Mouse (Mus musculus): ENCODE data around the gene Hint1. TPM values are rescaled to one million over a fixed set of nuclear protein-coding genes. Genes with fewer than 3 reads are reported as not detected.
A peak's percentile ranks its signal among the peaks of the same experiment; 100 is the strongest.

Gene Hint1
- polyA plus RNA-seq, 1 experiment from 2014 or later, result 634 TPM

- no peaks in the 10 kb centered on the region for H3K27me3 ChIP-seq (ENCODE audit: control insufficient read depth, insufficient read depth, low read length)
- peaks cover 24% of the 10 kb centered on the region for H3K36me3 ChIP-seq (ENCODE audit: control insufficient read depth, insufficient read depth, low read length)
- H3K4me1 ChIP-seq (ENCODE audit: control insufficient read depth, insufficient read depth, low read length), result peaks cover 12% of the 10 kb centered on the region
- ATAC-seq (ENCODE audit: insufficient read depth, low FRiP score), result no peak
- 47% methylated on average over 2 of the region's 2 CpGs for WGBS
- no peak overlapping the region for H3K4me2 ChIP-seq (ENCODE audit: low read depth, low read length)
- no peak overlapping the region for H3K27ac ChIP-seq (ENCODE audit: low read length)
- H3K9me3 ChIP-seq (replicated peaks; ENCODE audit: control insufficient read depth, low read length), result no peaks in the 10 kb centered on the region
- H3K9ac ChIP-seq (ENCODE audit: low read length), result no peak overlapping the region
- H3K4me3 ChIP-seq (replicated peaks; ENCODE audit: low read length), result no peak overlapping the region
Measured at GRCm38 (mm10) chr11:54868445-54868844, 2.3 kb downstream of the Hint1 start.

- WGBS, result 76% methylated on average over 3 of the region's 3 CpGs
- H3K27ac ChIP-seq (ENCODE audit: low read length), result no peak overlapping the region
- no peak overlapping the region for H3K4me2 ChIP-seq (ENCODE audit: low read depth, low read length)
- no peaks in the 10 kb centered on the region for H3K27me3 ChIP-seq (ENCODE audit: control insufficient read depth, insufficient read depth, low read length)
- peaks cover 30% of the 10 kb centered on the region for H3K36me3 ChIP-seq (ENCODE audit: control insufficient read depth, insufficient read depth, low read length)
- H3K9ac ChIP-seq (ENCODE audit: low read length), result no peak overlapping the region
- no peak overlapping the region for H3K4me3 ChIP-seq (replicated peaks; ENCODE audit: low read length)
- no peak for ATAC-seq (ENCODE audit: insufficient read depth, low FRiP score)
- no peaks in the 10 kb centered on the region for H3K9me3 ChIP-seq (replicated peaks; ENCODE audit: control insufficient read depth, low read length)
- peaks cover 12% of the 10 kb centered on the region for H3K4me1 ChIP-seq (ENCODE audit: control insufficient read depth, insufficient read depth, low read length)
Measured at GRCm38 (mm10) chr11:54869318-54869717, 3.1 kb downstream of the Hint1 start.

DNA sequence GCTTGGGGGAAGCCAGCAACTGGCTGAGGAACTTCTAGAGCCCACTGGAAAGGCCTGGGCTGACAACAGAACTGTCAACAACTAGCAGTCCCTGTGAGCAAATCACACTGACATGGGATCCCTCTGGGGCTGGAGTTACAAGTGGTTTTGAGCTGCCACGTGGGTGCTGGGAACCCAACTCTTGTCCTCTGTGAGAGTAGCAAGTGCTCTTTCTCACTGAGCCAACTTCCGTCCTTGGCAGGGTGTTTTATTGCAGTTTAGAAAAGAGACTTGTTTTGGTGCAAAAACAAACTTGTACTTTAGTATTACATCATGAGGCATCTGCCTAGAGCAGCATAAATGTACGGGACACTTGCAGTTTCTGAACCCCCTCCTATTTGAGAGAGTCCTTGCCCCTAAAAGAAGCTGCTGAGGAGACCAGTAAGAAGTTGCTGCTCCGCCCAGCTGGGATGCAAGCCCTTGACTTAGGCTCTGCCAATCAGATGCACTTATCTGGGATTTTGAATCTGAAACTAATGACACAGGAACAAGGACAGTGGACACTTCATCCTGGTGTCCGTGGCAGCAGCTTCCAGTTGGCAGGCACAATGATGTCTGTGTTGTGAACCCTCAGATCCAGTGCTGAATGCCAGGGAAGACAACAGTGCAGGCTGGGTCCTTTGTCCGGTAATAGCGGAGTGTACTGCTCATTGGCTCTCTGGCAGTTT lies 5.8 kb downstream of the Hint1 start:
- H3K27me3 ChIP-seq (ENCODE audit: control insufficient read depth, insufficient read depth, low read length), result no peaks in the 10 kb centered on the region
- no peaks in the 10 kb centered on the region for H3K9me3 ChIP-seq (replicated peaks; ENCODE audit: control insufficient read depth, low read length)
- no peak overlapping the region for H3K27ac ChIP-seq (ENCODE audit: low read length)
- no peak overlapping the region for H3K4me3 ChIP-seq (replicated peaks; ENCODE audit: low read length)
- H3K9ac ChIP-seq (ENCODE audit: low read length), result no peak overlapping the region
- peaks cover 31% of the 10 kb centered on the region for H3K36me3 ChIP-seq (ENCODE audit: control insufficient read depth, insufficient read depth, low read length)
- H3K4me1 ChIP-seq (ENCODE audit: control insufficient read depth, insufficient read depth, low read length), result peaks cover 12% of the 10 kb centered on the region
- 80% methylated on average over 7 of the region's 7 CpGs for WGBS
- no peak for ATAC-seq (ENCODE audit: insufficient read depth, low FRiP score)
- H3K4me2 ChIP-seq (ENCODE audit: low read depth, low read length), result no peak overlapping the region

DNA sequence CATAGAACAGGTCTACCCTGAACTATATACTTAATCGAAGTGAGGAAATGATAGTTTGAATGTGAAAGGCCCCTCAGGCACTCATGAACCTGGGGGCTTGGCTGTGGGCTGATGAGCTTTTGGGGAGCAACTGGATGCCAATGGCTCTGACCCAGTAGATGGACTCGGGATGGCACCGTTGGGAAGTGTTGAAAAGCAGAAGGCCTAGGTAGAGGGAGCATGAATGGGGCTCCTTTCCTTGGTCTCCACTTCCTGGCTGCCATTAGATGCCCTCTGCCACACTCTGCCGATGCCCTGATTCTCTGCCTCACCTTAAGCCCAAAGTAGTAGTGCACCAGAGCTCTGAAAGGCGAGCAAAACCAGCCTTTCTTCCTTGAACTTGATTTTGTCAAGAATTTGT lies 9.8 kb downstream of the Hint1 start:
- Histone ChIP-seq H3K27me3 (ENCODE audit: control insufficient read depth, insufficient read depth, low read length) (no peaks in the 10 kb centered on the region), H3K36me3 (ENCODE audit: control insufficient read depth, insufficient read depth, low read length) (peaks cover 18% of the 10 kb centered on the region; the same call in 1 of the 2 replicates), H3K9ac (ENCODE audit: low read length) (no peak overlapping the region), H3K27ac (ENCODE audit: low read length) (no peak overlapping the region), H3K9me3 (replicated peaks; ENCODE audit: control insufficient read depth, low read length) (no peaks in the 10 kb centered on the region), H3K4me2 (ENCODE audit: low read depth, low read length) (no peak overlapping the region), H3K4me1 (ENCODE audit: control insufficient read depth, insufficient read depth, low read length) (0 out of 2 replicates have a peak, but pooled peaks cover 3% of the 10 kb centered on the region), H3K4me3 (replicated peaks; ENCODE audit: low read length) (no peak overlapping the region)
- 87% methylated on average over 5 of the region's 5 CpGs for WGBS
- ATAC-seq (ENCODE audit: insufficient read depth, low FRiP score), result no peak

GRCm38 (mm10) chr11:54878893-54879292 lies 12.7 kb downstream of the Hint1 start:
- H3K9me3 ChIP-seq (replicated peaks; ENCODE audit: control insufficient read depth, low read length), result no peaks in the 10 kb centered on the region
- peaks cover 5% of the 10 kb centered on the region; the same call in 1 of the 2 replicates for H3K36me3 ChIP-seq (ENCODE audit: control insufficient read depth, insufficient read depth, low read length)
- H3K9ac ChIP-seq (ENCODE audit: low read length), result no peak overlapping the region
- H3K4me3 ChIP-seq (replicated peaks; ENCODE audit: low read length), result no peak overlapping the region
- H3K4me1 ChIP-seq (ENCODE audit: control insufficient read depth, insufficient read depth, low read length), result 0 out of 2 replicates have a peak, but pooled peaks cover 5% of the 10 kb centered on the region
- H3K27me3 ChIP-seq (ENCODE audit: control insufficient read depth, insufficient read depth, low read length), result no peaks in the 10 kb centered on the region
- H3K27ac ChIP-seq (ENCODE audit: low read length), result no peak overlapping the region
- 74% methylated on average over 6 of the region's 6 CpGs for WGBS
- no peak overlapping the region for H3K4me2 ChIP-seq (ENCODE audit: low read depth, low read length)
- no peak for ATAC-seq (ENCODE audit: insufficient read depth, low FRiP score)

- H3K9me3 ChIP-seq (replicated peaks; ENCODE audit: control insufficient read depth, low read length), result no peaks in the 10 kb centered on the region
- no peak overlapping the region for H3K9ac ChIP-seq (ENCODE audit: low read length)
- H3K27ac ChIP-seq (ENCODE audit: low read length), result no peak overlapping the region
- H3K4me2 ChIP-seq (ENCODE audit: low read depth, low read length), result no peak overlapping the region
- WGBS, result 24% methylated on average over 4 of the region's 4 CpGs
- H3K4me3 ChIP-seq (replicated peaks; ENCODE audit: low read length), result no peak overlapping the region
- H3K36me3 ChIP-seq (ENCODE audit: control insufficient read depth, insufficient read depth, low read length), result no peaks in the 10 kb centered on the region
- 0 out of 2 replicates have a peak, but pooled peaks cover 5% of the 10 kb centered on the region for H3K4me1 ChIP-seq (ENCODE audit: control insufficient read depth, insufficient read depth, low read length)
- no peaks in the 10 kb centered on the region for H3K27me3 ChIP-seq (ENCODE audit: control insufficient read depth, insufficient read depth, low read length)
- ATAC-seq (ENCODE audit: insufficient read depth, low FRiP score), result peak; percentile 45; the same call in 1 of the 2 replicates
Measured at GRCm38 (mm10) chr11:54879434-54879833, 13.3 kb downstream of the Hint1 start.

GRCm38 (mm10) chr11:54879922-54880321 lies 13.7 kb downstream of the Hint1 start:
- 45% methylated on average over 10 of the region's 10 CpGs for WGBS
- H3K4me3 ChIP-seq (replicated peaks; ENCODE audit: low read length), result no peak overlapping the region
- no peak overlapping the region for H3K27ac ChIP-seq (ENCODE audit: low read length)
- H3K4me2 ChIP-seq (ENCODE audit: low read depth, low read length), result no peak overlapping the region
- peaks cover 5% of the 10 kb centered on the region; the same call in 1 of the 2 replicates for H3K4me1 ChIP-seq (ENCODE audit: control insufficient read depth, insufficient read depth, low read length)
- H3K9me3 ChIP-seq (replicated peaks; ENCODE audit: control insufficient read depth, low read length), result no peaks in the 10 kb centered on the region
- no peaks in the 10 kb centered on the region for H3K27me3 ChIP-seq (ENCODE audit: control insufficient read depth, insufficient read depth, low read length)
- ATAC-seq (ENCODE audit: insufficient read depth, low FRiP score), result no peak
- no peaks in the 10 kb centered on the region for H3K36me3 ChIP-seq (ENCODE audit: control insufficient read depth, insufficient read depth, low read length)
- no peak overlapping the region for H3K9ac ChIP-seq (ENCODE audit: low read length)

- Histone ChIP-seq H3K4me1 (ENCODE audit: control insufficient read depth, insufficient read depth, low read length) (peaks cover 10% of the 10 kb centered on the region), H3K9ac (ENCODE audit: low read length) (no peak overlapping the region), H3K27me3 (ENCODE audit: control insufficient read depth, insufficient read depth, low read length) (no peaks in the 10 kb centered on the region), H3K27ac (ENCODE audit: low read length) (no peak overlapping the region), H3K4me2 (ENCODE audit: low read depth, low read length) (no peak overlapping the region), H3K9me3 (replicated peaks; ENCODE audit: control insufficient read depth, low read length) (no peaks in the 10 kb centered on the region), H3K36me3 (ENCODE audit: control insufficient read depth, insufficient read depth, low read length) (no peaks in the 10 kb centered on the region), H3K4me3 (replicated peaks; ENCODE audit: low read length) (no peak overlapping the region)
- ATAC-seq (ENCODE audit: insufficient read depth, low FRiP score), result 0 out of 2 replicates have a peak, but pooled peaks have one; percentile 12
- WGBS, result 14% methylated on average over 2 of the region's 2 CpGs
Measured at GRCm38 (mm10) chr11:54881051-54881474, 14.9 kb downstream of the Hint1 start.

GRCm38 (mm10) chr11:54882671-54883070 lies 16.5 kb downstream of the Hint1 start:
- H3K9me3 ChIP-seq (replicated peaks; ENCODE audit: control insufficient read depth, low read length), result no peaks in the 10 kb centered on the region
- peaks cover 10% of the 10 kb centered on the region for H3K4me1 ChIP-seq (ENCODE audit: control insufficient read depth, insufficient read depth, low read length)
- no peak overlapping the region for H3K4me3 ChIP-seq (replicated peaks; ENCODE audit: low read length)
- no peaks in the 10 kb centered on the region for H3K27me3 ChIP-seq (ENCODE audit: control insufficient read depth, insufficient read depth, low read length)
- WGBS, result 39% methylated on average over 8 of the region's 8 CpGs
- H3K36me3 ChIP-seq (ENCODE audit: control insufficient read depth, insufficient read depth, low read length), result no peaks in the 10 kb centered on the region
- no peak for ATAC-seq (ENCODE audit: insufficient read depth, low FRiP score)
- no peak overlapping the region for H3K9ac ChIP-seq (ENCODE audit: low read length)
- no peak overlapping the region for H3K27ac ChIP-seq (ENCODE audit: low read length)
- no peak overlapping the region for H3K4me2 ChIP-seq (ENCODE audit: low read depth, low read length)
